Mouse (Mus musculus): Measurements from ENCODE around the gene B4galnt2. TPM values are rescaled to one million over a fixed set of nuclear protein-coding genes. Genes with fewer than 3 reads are reported as not detected.

The B4galnt2 gene
- total RNA-seq, 2 experiments from 2014 or later = not detected

- no peak for ATAC-seq (replicated peaks; ENCODE audit: low FRiP score, poor library complexity, severe bottlenecking)
Observed at GRCm38 (mm10) chr11:95830411-95831275, 84.0 kb downstream of the B4galnt2 start.

- ATAC-seq (replicated peaks; ENCODE audit: low FRiP score, poor library complexity, severe bottlenecking) = no peak
Observed at GRCm38 (mm10) chr11:95829526-95830050, 85.1 kb downstream of the B4galnt2 start.

GRCm38 (mm10) chr11:95828181-95828964 lies 86.3 kb downstream of the B4galnt2 start:
- ATAC-seq (replicated peaks; ENCODE audit: low FRiP score, poor library complexity, severe bottlenecking) = no peak

DNA sequence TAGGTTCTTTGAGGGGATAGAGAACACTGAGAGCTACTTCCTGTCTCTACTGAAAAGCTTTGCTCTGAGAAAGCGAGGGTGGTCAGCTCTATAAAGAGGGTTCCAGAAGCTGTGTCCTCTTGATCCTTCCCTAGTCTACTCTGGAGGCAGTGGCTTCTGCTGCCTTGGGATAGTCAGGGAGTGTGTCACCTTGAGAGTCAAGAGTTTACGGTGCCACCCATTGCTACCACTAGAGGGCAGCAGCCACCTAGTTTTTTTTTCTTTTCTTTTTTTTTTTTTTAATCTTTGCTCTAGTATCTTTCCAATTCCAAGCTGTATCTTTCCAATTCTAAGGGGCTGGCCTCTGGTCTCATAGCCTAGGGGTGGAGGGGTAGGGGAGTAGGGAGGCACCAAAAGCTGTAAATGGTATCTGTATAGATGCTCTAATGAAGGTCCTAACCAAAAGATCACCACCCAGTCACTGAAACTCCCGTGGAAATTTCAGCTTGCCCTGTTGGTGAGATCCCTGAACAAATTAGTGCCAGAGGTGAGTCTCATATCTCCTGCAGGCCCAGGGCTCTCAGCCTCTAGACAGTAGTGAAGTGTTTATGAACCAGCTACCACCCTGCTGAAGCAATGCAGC lies 87.1 kb downstream of the B4galnt2 start:
- ATAC-seq (replicated peaks; ENCODE audit: low FRiP score, poor library complexity, severe bottlenecking) = peak; percentile 39

GRCm38 (mm10) chr11:95827168-95827447 lies 87.6 kb downstream of the B4galnt2 start:
- no peak for ATAC-seq (replicated peaks; ENCODE audit: low FRiP score, poor library complexity, severe bottlenecking)

- no peak for ATAC-seq (replicated peaks; ENCODE audit: low FRiP score, poor library complexity, severe bottlenecking)
Observed at GRCm38 (mm10) chr11:95826317-95827167, 88.1 kb downstream of the B4galnt2 start.

DNA sequence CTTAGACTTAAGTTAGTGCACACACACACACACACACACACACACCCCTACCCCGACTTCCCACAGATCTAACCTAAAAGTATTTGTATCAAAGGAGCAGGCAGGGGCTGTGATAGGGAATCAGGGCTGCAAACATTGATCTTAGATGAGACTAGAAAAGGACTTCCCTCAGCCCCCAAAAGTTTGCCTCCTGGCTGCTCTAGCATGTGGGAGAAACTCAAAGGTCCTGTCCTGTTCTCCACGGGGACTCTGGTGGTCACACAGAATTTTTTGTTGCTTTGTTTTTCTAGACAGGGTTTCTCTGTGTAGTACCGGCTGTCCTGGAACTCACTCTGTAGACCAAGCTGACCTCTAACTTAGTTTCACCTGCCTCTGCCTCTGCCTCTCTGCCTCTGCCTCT lies 89.1 kb downstream of the B4galnt2 start:
- ATAC-seq (replicated peaks; ENCODE audit: low FRiP score, poor library complexity, severe bottlenecking) = no peak

- no peak for ATAC-seq (replicated peaks; ENCODE audit: low FRiP score, poor library complexity, severe bottlenecking)
Observed at GRCm38 (mm10) chr11:95824877-95825243, 89.8 kb downstream of the B4galnt2 start.

DNA sequence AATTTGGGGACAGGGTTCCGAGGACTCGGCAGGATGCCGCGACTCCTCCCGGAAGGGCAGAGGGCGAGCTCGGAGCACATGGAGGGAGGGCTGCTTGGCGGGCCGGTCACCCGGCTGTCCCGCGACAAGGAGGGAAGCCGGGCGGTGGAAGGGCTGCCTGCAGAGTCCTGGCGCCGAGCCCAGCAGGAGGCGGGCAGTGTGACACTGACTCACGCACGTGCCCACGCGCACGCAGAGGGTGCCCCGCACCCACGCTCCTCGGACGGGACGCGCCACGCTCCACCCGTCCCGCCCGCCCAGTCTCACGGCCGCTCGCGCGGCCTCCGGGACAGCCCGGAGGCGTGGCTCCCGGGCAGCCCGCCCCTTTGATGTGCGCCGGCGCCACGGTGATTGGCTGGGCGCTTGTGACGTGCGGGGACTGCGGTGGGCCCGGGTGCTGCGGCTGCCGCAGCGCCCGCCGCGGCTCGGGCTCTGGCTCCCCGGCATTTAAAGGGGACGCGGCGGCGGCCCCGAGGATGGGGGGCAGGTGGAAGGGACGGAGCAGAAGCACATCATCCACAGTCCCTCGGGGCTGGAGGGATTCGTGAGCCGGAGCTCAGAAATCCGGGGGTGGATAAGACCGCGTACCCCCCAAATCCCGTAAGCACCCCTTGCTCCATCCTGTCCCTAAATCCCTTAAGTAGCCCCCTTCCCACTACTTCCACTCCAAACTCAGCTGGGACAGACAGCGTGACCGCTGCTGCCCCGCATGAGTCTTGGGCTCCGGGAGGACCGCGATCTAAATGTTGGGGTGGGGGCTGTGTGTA lies 90.4 kb downstream of the B4galnt2 start, which contains the start of gene Phospho1:
Phospho1 (plus strand) TSS at position 429 of the 806 bp plus-strand sequence.
- ATAC-seq (replicated peaks; ENCODE audit: low FRiP score, poor library complexity, severe bottlenecking) = peak; percentile 89

- ATAC-seq (replicated peaks; ENCODE audit: low FRiP score, poor library complexity, severe bottlenecking) = no peak
Observed at GRCm38 (mm10) chr11:95822437-95822836, 92.3 kb downstream of the B4galnt2 start.

- ATAC-seq (replicated peaks; ENCODE audit: low FRiP score, poor library complexity, severe bottlenecking) = no peak
Observed at GRCm38 (mm10) chr11:95821511-95821910, 93.2 kb downstream of the B4galnt2 start.

DNA sequence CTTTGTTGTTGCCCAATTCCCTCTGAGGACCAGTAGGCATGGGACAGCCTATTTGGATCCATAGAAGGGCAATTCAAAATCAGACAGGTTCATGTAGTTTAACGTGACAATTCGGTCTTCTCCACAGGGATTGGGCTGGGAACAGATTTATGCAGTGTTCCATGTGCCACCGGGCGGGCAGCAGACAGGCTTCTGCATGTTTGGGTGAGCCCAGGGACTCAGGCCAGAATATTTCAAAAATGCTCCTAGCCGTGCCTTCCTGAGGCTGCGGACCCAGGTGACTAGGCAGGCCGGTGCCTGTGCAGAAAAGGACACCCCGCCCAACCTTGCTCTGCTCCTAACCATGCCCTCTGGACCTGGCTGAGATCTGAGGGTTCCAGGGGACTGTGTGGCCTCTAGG lies 95.6 kb downstream of the B4galnt2 start:
- ATAC-seq (replicated peaks; ENCODE audit: low FRiP score, poor library complexity, severe bottlenecking) = no peak

Other genes with a start within 250 kb of the B4galnt2 start
- 12.3 and 17.6 TPM in 2 replicates for gene Phb, start 247.9 kb downstream of the B4galnt2 start, total RNA-seq (2015; ENCODE audit: low replicate concordance)
- 7.7 and 42.9 TPM in 2 replicates for gene Phb, start 247.9 kb downstream of the B4galnt2 start, total RNA-seq (2017; ENCODE audit: low replicate concordance)
- gene Zfp652, start 202.2 kb downstream of the B4galnt2 start, total RNA-seq (2015; ENCODE audit: low replicate concordance) = 12.3 and 22.6 TPM in 2 replicates
- 9.0 and 23.0 TPM in 2 replicates for gene Zfp652, start 202.2 kb downstream of the B4galnt2 start, total RNA-seq (2017; ENCODE audit: low replicate concordance)
- 0.42 and 1.8 TPM in 2 replicates for gene B130006D01Rik, start 191.3 kb downstream of the B4galnt2 start, total RNA-seq (2015; ENCODE audit: low replicate concordance)
- gene B130006D01Rik, start 191.3 kb downstream of the B4galnt2 start, total RNA-seq (2017; ENCODE audit: low replicate concordance) = 0.61 and 2.6 TPM in 2 replicates
- gene Phospho1, start 90.4 kb downstream of the B4galnt2 start, total RNA-seq (2015; ENCODE audit: low replicate concordance) = 10.1 and 12.6 TPM in 2 replicates
- gene Phospho1, start 90.4 kb downstream of the B4galnt2 start, total RNA-seq (2017; ENCODE audit: low replicate concordance) = 18.6 TPM in 1 of 2 replicates, not detected in the other
- 26.3 and 28.1 TPM in 2 replicates for gene Gngt2, start 77.7 kb downstream of the B4galnt2 start, total RNA-seq (2015; ENCODE audit: low replicate concordance)
- gene Gngt2, start 77.7 kb downstream of the B4galnt2 start, total RNA-seq (2017; ENCODE audit: low replicate concordance) = 14.6 and 20.5 TPM in 2 replicates
- 2.1 and 4.7 TPM in 2 replicates for gene Abi3, start 72.4 kb downstream of the B4galnt2 start, total RNA-seq (2015; ENCODE audit: low replicate concordance)
- 2.3 and 16.0 TPM in 2 replicates for gene Abi3, start 72.4 kb downstream of the B4galnt2 start, total RNA-seq (2017; ENCODE audit: low replicate concordance)
- gene Igf2bp1, start 91.0 kb upstream of the B4galnt2 start, total RNA-seq (2015; ENCODE audit: low replicate concordance) = not detected in 2 replicates
- gene Igf2bp1, start 91.0 kb upstream of the B4galnt2 start, total RNA-seq (2017; ENCODE audit: low replicate concordance) = not detected in 2 replicates
- not detected in 2 replicates for gene Gip, start 109.7 kb upstream of the B4galnt2 start, total RNA-seq (2015; ENCODE audit: low replicate concordance)
- gene Gip, start 109.7 kb upstream of the B4galnt2 start, total RNA-seq (2017; ENCODE audit: low replicate concordance) = not detected in 2 replicates
- 22.0 and 55.8 TPM in 2 replicates for gene Snf8, start 120.0 kb upstream of the B4galnt2 start, total RNA-seq (2015; ENCODE audit: low replicate concordance)
- gene Snf8, start 120.0 kb upstream of the B4galnt2 start, total RNA-seq (2017; ENCODE audit: low replicate concordance) = 5.6 and 25.9 TPM in 2 replicates
- gene Ube2z, start 150.5 kb upstream of the B4galnt2 start, total RNA-seq (2015; ENCODE audit: low replicate concordance) = 18.7 and 19.7 TPM in 2 replicates
- gene Ube2z, start 150.5 kb upstream of the B4galnt2 start, total RNA-seq (2017; ENCODE audit: low replicate concordance) = 9.7 and 26.2 TPM in 2 replicates
- gene Atp5g1, start 160.8 kb upstream of the B4galnt2 start, total RNA-seq (2015; ENCODE audit: low replicate concordance) = 98.9 and 122 TPM in 2 replicates
- gene Atp5g1, start 160.8 kb upstream of the B4galnt2 start, total RNA-seq (2017; ENCODE audit: low replicate concordance) = 9.5 and 20.2 TPM in 2 replicates
- not detected in 2 replicates for gene Calcoco2, start 197.1 kb upstream of the B4galnt2 start, total RNA-seq (2015; ENCODE audit: low replicate concordance)
- not detected in 2 replicates for gene Calcoco2, start 197.1 kb upstream of the B4galnt2 start, total RNA-seq (2017; ENCODE audit: low replicate concordance)
- gene Ttll6, start 218.9 kb upstream of the B4galnt2 start, total RNA-seq (2015; ENCODE audit: low replicate concordance) = not detected in 2 replicates
- gene Ttll6, start 218.9 kb upstream of the B4galnt2 start, total RNA-seq (2017; ENCODE audit: low replicate concordance) = not detected in 2 replicates